Mouse (Mus musculus): Measurements from ENCODE around the gene Arl6. TPM values are rescaled to one million over a fixed set of nuclear protein-coding genes. Genes with fewer than 3 reads are reported as not detected.

The Arl6 gene
- under 1 TPM; 0.35 to 0.53 TPM for total RNA-seq (2023)

DNA sequence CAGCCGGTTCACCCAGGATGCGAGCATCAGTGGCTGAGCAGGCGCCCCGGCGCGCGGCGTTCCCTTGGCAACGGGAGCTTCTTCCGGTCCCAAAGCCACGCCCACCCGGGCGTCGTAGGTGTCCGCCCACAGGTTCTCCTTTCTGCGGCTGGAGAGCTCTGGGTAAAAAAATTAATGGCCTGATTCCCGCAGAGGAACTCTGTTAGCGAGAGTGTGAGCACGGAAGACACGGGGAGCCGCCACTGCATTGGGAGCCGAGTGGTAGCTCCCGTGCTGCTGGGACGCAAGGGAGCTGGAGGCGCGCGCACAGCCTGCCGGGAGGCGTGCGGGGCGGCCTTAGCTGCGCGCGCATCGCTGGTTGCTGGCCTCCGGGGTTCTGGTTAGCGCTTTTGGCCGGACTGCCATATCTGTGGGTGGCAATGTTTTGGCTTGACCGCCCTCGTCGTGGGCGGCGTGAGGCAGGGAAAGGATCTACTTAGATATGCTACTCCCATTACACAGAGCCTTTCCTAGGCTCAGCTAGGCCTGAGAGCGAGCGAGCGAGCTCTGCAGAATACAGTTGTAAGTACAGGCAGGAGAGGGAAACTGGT, at the start of gene Arl6:
Arl6 (minus strand) TSS at position 290 of the 590 bp plus-strand sequence.

DNA sequence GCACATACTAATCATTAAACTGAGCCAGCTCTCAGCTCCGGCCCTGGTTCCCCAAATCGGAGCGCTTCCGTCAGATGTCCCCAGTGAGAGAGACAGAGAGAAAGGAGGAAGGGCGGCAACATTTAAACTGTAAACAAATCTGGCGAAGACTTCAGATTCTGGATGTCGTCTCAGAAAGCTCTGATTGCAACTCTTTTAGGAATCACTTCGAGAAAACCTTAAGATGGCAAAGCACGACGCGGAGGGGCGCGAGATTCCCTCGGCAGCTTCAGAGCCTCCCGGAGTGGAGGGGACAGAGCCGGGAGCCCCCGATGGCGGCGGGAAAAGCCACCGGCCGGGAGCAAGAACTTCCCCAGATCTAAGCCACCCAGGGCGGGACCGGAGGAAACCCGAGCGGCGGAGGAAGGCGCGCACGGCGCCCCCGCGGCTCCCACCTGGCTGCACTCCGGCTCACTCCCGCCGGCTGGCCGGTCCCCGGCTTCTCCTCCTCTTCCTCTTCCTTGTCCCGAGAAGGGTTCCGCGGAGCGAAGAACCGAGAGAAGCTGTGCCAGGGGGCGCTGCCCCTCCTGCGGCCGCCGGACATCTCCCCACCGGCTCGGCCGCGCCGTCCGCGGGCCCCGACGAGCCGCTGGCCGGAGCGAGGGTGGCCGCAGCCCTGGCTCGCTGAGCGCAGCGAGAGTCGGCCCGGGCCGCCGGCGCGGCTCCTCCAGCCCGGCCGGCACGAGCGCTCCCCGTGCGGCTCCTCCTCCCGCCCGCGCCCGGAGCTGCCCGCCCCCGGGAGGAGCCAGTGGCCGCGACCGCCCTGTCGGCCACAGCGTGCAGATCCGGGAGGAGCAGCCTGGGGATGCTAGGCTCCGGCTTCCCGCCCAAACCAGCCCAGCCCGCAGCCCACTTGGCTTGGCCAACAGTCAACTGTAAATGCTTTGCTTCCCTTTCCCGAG, 38.6 kb downstream of the Arl6 start, which contains the start of gene Crybg3:
Crybg3 (minus strand) TSS at position 669 of the 941 bp plus-strand sequence.

Other genes starting within 250 kb of the Arl6 start
- not detected for gene Gabrr3, start 232.1 kb downstream of the Arl6 start, total RNA-seq (2023)
- 10 to 100 TPM; 18.0 to 18.5 TPM for gene Riox2, start 167.6 kb downstream of the Arl6 start, total RNA-seq (2023)
- gene Crybg3, start 38.4 kb downstream of the Arl6 start, total RNA-seq (2023): 10 to 100 TPM; 13.5 to 18.3 TPM